Mouse (Mus musculus) liver, embryonic 14 days (tissue): ENCODE data around the gene Mettl15. TPM values are rescaled to one million over a fixed set of nuclear protein-coding genes. Genes with fewer than 3 reads are reported as not detected.

Source experiments
- polyA plus RNA-seq: library from polyadenylated mRNA; depleted of rRNA; stranded (reverse); fragments of >200 nt; gene quantifications from 2 replicates; pipeline ENCODE4 v1.2.3, GENCODE M21; 2012; rRNA removed

Gene Mettl15
- polyA plus RNA-seq, result 3.9 and 5.1 TPM in 2 replicates

GRCm38 (mm10) chr2:109280600-109281340 is at the start of gene Mettl15, which contains the start of gene Kif18a:
Gene Mettl15 (minus strand): TSS chr2:109280748.
Gene Kif18a (plus strand): TSS chr2:109280738.

Other genes with a start within 250 kb of the Mettl15 start
- 12.0 and 14.8 TPM in 2 replicates for gene Kif18a, start within 50 bp of the Mettl15 start, polyA plus RNA-seq